ENCODE assay signal across 16 mouse cellular contexts in the genomic region with DNA sequence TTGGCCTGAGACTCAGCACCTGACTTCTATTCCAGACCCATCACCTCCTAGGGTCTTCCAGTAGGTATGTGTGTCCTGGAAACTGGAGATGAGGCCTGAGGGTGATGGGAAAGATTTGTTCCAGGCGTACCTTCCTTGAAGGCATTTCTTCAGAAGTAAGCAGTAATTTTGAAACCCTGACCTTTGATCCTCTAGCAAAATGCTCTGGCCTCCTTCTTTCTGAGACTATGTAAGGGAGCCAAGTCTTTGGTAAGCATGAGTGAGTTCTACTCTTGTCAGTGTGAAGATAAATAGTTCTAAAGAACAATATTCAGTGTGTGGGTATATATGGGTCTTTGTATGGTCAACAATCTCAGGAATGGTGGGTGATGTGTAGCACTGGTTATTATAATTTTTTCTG.
"Had no signal": no experiment of that assay in that cellular context is flagged by ENCODE, and none has a peak within 500 bp of the region (broad histone marks: within the 10 kb centered on the region; RNA-seq: fewer than 3 reads in every experiment).

No protein-coding gene starts in this region.

- DNase-seq: lung, adult 2 months; lung, postnatal 14 days; lung, postnatal 36 days; midbrain, embryonic 14.5 days; right cerebral cortex, postnatal 14 days; thymus, adult 2 months; thymus, postnatal 25 days; thymus, postnatal 4 days had no signal

- H3K27me3 ChIP-seq: lung, embryonic 15.5 days; megakaryocyte, embryonic 14.5 days; neural tube, embryonic 12.5 days; stomach, embryonic 15.5 days had no signal

- H3K4me3 ChIP-seq: lung, embryonic 15.5 days; megakaryocyte, embryonic 14.5 days; neural tube, embryonic 12.5 days; stomach, embryonic 15.5 days had no signal

- H3K9ac ChIP-seq: lung, embryonic 15.5 days; neural tube, embryonic 12.5 days; stomach, embryonic 15.5 days had no signal

- H3K4me2 ChIP-seq: lung, embryonic 15.5 days; midbrain, embryonic 11.5 days; neural tube, embryonic 12.5 days; stomach, embryonic 15.5 days had no signal

- ATAC-seq: lung, postnatal 0 days had no signal

- H3K36me3 ChIP-seq: lung, embryonic 15.5 days; neural tube, embryonic 12.5 days; stomach, embryonic 15.5 days had no signal

- H3K9me3 ChIP-seq: lung, embryonic 15.5 days; megakaryocyte, embryonic 14.5 days; neural tube, embryonic 12.5 days; stomach, embryonic 15.5 days had no signal

- H3K27ac ChIP-seq: lung, embryonic 15.5 days; macrophage; neural tube, embryonic 12.5 days; stomach, embryonic 15.5 days; stomach, postnatal 0 days had no signal

- H3K4me1 ChIP-seq: lung, embryonic 15.5 days; neural tube, embryonic 12.5 days; stomach, embryonic 15.5 days had no signal
